Mouse (Mus musculus) CD4-positive, CD25-positive, alpha-beta regulatory T cell, adult 2 months (primary cell): ENCODE data around the gene Trmt1.
A peak's percentile ranks its signal among the peaks of the same experiment; 100 is the strongest.

Experiments
- DNase-seq: peaks from one replicate; pipeline ENCODE4 v3.0.0-alpha.2; 2012; ENCODE audit warnings: low read depth, low spot score

Trmt1 gene

GRCm38 (mm10) chr8:84689091-84689915 lies 3.2 kb downstream of the Trmt1 start:
- DNase-seq: peak; percentile 91

- no peak for DNase-seq
Observed at GRCm38 (mm10) chr8:84693332-84693731, 7.2 kb downstream of the Trmt1 start.

- DNase-seq: no peak
Observed at GRCm38 (mm10) chr8:84695140-84695539, 9.0 kb downstream of the Trmt1 start.

DNA sequence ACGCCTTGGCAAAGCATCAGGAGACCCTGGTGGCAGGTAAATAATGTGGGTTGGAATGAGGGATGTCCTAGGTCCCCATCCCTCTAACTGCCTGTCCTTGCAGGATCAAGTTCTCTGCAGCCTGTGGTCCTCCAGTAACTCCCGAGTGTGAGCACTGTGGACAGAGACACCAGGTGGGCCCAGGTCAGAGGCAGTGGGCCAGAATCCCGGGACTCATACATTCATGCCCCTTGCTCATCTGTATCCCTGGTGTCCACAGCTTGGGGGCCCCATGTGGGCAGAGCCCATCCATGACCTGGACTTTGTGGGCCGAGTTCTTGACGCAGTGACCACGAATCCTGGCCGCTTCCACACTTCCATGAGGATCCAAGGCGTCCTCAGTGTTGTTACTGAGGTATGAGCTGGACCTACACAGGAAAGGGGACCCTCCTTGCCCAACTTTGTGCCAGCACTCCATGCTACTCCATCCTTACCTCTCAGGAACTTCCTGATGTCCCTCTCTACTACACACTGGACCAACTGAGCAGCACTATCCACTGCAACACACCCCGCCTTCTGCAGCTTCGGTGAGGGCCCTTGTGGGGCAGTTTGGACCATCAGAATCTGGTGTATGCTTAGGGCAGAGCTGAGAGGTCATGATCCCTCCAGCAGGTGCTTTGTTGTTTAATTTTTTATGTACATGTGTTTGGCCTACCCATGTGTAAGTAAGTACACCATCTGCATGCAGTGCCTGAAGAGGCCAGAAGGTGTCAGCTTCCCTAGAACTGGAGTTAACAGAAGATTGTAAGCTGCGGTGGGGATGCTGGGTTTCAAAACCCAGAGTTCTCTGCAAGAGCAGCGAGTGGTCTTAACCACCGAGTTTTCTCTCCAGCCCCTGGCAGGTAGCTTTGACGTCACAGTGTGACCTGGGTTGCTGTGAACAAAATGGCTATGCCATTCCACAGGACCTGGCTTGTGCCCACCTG lies 11.3 kb downstream of the Trmt1 start:
- peak; percentile 65 for DNase-seq

GRCm38 (mm10) chr8:84698288-84698687 lies 12.2 kb downstream of the Trmt1 start:
- no peak for DNase-seq

DNA sequence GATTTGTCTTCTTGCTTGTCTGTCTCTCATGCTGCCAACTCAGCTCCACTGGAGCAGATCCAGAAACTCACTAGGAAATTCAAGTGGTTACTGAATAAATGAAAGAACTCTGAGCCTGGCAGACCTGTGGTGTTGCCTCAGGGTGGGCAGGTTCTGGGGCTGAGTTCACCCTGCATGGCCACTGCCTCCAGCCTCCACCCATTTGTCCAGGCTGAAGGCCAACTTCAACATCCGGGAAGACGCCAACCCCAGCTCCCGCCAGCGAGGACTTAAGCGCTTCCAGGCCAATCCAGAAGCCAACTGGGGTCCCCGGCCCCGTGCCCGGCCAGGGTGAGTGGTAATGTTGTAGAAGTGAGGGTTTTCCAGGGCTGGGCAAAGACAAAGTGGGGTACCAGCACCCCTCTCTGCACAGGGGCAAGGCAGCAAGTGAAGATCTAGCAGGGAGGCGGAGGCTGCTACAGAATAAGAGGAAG lies 12.9 kb downstream of the Trmt1 start:
- no peak for DNase-seq

DNA sequence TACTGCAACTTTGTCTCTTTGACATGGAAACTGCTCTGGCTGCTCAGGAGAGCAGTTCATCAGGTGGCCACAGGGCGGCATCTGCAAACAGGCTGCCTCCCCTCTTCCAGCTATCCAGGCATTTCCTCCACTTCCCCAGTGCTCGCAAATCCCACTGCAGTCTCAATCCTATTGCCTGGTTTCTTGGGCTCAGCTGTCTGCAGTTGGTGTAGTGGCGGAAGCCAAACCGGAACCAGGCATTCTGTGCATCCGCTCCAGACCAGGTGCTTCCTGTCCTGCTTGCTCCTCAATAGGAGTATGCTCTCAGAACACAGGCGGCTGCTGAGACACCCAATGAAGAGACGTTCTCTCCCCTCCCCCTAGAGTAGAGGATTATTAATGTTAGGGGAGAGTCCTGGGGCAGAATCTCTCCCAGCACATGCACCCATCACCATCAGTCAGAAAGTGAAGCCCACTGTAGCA lies 13.8 kb downstream of the Trmt1 start:
- peak; percentile 55 for DNase-seq

DNA sequence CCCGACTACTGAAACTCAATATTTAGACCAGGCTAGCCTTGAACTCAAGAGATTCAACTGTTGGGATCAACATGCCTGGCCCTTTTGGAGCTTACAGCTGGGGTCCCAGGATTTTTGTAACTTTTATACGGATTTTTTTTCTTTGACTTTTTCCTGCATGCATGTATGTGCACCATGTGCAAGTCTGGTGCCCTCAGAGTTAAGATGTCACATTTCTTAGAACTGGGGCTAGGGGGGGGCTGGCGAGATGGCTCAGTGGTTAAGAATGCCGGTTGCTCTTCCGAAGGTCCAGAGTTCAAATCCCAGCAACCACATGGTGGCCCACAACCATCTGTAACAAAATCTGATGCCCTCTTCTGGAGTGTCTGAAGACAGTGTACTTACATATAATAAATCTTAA lies 14.4 kb downstream of the Trmt1 start:
- no peak for DNase-seq

DNA sequence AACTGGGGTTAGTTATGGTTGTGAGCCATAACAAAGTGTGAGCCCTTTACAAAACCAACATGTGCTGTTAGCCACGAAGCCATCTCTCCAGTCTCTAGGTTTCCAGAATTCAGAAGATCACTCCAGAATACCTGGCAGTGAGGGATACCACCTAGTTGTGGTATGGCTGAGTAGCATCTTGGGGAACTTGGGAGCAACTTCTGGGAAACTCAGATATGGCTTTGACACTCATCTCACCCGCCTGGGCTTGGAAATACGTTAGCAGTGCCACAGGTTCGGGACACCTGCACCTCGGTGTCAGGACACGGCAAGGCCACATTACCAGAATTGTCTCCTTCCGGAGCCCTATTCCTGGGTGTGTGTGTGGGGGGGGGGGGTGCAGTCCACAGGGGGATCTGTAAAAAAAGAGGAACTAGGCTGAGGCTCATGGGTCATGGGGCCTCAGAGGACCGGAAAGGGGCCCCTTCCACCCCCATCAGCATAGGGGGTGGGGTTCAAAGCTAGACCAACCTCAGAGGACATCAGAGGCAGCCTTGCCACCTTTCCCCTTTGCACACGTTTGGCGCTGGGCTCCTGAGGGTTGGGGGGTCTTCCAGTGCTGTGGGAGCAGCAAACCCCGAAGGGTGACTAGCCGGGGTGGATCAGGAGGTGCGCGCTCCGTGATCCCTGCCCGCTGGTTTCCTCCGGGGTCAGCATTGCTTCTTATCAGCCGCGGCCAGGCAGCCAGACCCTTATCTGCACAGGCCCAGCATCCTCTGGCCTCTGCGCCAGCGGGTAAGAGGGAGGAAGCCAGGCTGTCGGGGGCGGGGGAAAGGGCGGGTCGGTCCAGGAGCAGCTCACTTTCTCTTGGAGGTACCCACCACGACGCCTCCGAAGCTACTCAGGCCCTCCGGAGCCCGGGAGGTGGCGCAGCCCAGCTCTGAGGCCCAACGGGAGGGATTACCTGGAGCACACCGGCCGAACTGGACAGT lies 15.1 kb downstream of the Trmt1 start, which contains the start of gene Lyl1:
TSS of gene Lyl1 (plus strand) at position 517 of the 971 bp plus-strand sequence.
- DNase-seq: peak; percentile 62

- no peak for DNase-seq
Observed at GRCm38 (mm10) chr8:84702561-84702960, 16.5 kb downstream of the Trmt1 start.

DNA sequence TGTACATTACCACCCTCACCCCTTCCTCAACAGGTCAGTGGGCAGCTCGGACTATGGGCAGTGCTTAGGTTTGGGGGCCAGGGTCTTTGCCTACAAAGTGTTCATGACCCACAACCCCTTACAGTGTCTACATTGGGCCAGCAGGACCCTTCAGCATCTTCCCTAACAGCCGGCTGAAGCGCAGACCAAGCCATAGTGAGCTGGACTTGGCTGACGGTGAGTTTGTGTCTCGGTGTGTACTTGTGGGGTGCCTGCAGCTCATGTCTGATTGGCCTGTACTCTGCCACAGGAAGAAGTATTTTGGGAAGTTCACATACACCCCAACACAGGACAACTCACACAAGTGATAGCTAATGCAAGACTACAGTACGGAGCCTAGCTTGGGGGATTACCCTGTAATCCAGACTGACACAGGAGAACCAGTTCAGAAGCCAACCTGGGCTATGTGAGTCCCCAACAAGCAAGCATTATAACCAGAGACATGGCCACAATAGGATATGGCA lies 16.9 kb downstream of the Trmt1 start:
- DNase-seq: no peak

GRCm38 (mm10) chr8:84703466-84704249 lies 17.6 kb downstream of the Trmt1 start:
- peak; percentile 66 for DNase-seq

DNA sequence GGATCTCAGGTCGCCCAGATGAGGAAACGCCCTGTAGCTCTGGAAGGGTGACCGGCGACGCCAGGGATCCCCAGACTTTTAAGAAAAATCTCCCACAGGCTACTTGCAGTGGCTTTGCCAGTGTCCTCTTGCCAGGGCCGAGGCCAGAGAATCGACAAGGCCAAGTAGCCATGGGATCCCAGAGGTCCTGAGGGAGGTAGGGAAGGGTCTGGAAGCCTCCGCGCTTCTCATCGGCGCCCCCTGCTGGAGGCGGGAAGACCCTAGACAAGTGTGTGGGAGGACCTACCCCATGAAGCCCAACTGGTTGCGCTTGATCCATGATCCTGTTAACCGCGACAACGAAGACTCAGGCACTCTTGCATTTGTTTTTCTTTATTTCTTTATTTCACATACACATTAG lies 18.2 kb downstream of the Trmt1 start:
- DNase-seq: peak; percentile 90

- peak; percentile 44 for DNase-seq
Observed at GRCm38 (mm10) chr8:84704867-84705831, 19.0 kb downstream of the Trmt1 start.

DNA sequence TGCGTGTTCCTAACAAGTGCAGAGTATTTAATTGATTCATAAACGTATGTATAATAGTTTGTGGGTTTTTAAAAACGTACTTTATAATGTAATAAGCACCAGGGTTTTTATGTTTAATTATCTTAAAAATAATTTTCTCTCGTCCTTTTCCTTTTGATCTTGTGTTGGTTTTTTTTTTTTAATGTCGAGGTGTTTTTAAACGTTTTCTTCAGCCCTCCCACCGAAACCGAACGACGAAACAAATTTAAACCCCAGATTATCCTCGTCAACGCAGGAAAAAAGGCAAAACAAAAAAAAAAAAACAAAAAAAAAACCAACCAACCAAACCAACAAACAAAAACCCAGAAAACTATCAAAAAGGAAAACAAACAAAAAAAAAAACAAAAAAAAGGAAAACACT lies 19.9 kb downstream of the Trmt1 start:
- no peak for DNase-seq

DNA sequence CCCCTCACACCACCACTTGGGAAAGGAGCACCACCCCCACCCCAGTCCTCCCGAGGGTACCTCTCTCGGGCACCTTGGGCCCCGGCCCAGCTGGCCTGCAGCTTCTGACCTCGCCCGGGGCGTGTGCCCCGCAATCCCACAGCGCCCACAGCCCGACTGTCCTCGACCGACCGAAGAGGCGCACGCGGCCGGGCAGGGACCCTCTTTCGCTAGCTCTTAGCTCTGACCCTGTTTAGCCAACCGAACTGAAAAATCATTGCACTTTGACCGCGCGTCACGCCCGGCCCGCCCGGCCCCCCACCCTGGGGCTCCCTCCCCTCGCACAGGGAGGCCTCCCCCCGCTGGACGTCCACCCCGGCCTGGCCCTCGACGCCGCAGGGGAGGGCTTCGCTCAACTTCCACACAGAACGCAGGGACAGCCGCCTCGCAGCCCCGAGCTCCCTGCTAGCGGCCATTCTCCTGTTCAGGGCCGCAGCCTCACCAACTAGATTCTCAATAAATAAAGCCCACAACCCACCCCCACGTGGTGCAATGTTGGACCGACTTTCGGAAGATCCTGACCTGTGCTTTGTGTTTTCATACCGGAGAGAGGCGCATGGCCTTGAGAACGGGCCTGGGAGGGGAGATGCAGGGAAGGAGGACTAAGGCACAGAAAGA lies 20.6 kb downstream of the Trmt1 start:
- DNase-seq: no peak

DNA sequence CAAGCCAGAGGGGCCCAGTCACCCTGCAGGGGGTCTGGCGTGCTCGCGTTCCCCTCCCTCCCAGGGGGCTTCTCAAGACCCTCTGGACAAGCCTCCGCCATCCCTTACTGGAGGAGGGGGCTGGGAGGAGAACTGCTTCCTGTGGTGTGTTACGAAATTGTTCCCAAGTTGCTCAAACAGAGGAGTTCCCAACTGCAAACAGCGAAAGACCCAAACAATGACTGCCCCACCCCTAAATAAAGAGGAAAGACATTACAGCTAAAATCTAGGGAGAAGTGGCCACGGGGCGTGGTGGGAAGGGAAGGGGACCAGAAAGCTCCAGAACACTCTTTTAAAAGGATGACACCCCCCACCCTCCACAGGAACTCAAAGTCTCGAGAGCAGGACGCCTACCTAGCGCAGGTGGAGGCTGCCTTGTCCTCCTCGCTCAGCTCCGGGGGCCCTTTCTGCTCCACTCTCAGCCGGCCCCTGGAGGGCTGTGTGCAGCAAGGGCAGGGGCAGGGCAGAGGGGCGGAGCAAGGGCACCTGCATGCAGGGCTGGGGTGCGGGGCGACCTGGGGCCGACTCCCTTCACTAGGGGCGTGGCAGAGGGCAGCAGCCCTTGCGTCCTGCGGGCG lies 21.3 kb downstream of the Trmt1 start:
- peak; percentile 45 for DNase-seq

GRCm38 (mm10) chr8:84708071-84708541 lies 22.0 kb downstream of the Trmt1 start:
- no peak for DNase-seq
